Mouse (Mus musculus) testis, adult 2 months (tissue): Measurements from ENCODE around the gene Myo6.

Experiments used
- CTCF ChIP-seq: fragments of 200-500 bp; IDR thresholded peaks from 2 replicates; pipeline ENCODE4 v1.5.1; 2012; ENCODE audit warnings: low read depth, mild to moderate bottlenecking, inconsistent platforms, low read length, moderate library complexity; ENCODE audit not compliant: control insufficient read depth, insufficient read depth, insufficient replicate concordance
- POLR2A ChIP-seq: fragments of 200-500 bp; IDR thresholded peaks from 2 replicates; pipeline ENCODE4 v1.6.1; 2012; ENCODE audit warnings: low read depth, mild to moderate bottlenecking, inconsistent platforms, low read length, moderate library complexity; ENCODE audit not compliant: control insufficient read depth

DNA sequence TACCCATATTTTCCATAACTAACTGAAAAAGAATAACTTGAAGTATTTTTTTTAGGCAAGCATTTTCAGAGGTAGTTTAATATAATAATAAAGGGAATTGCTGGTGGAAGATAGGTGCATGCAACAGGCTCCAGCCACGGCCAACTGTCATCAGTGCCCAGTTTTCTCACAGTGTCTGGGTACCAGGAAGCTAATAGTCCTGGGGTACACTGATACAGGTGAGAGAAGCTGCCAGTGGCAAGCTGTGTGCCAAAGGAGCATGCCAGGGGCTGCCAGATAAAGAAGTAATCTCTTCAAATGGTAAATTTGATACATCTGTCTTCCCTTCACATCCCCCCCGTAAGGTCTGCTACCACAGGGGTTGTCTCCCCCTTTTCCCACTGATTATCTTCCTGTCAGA lies 48.6 kb downstream of the Myo6 start:
- TF ChIP-seq CTCF (no peak), POLR2A (no peak)
